Mouse (Mus musculus) hindbrain, postnatal 0 days (tissue): Measurements from ENCODE around the gene Tmem132b. TPM values are rescaled to one million over a fixed set of nuclear protein-coding genes. Genes with fewer than 3 reads are reported as not detected.
A peak's percentile ranks its signal among the peaks of the same experiment; 100 is the strongest.

Experiments used
- ATAC-seq: fragments of 200-750 bp; cut with Nextera tagmentation; 2 replicates; pipeline ENCODE4 v1.8.0; 2017; ENCODE audit warnings: mild to moderate bottlenecking, moderate TSS enrichment, moderate library complexity
- DNase-seq: peaks from one replicate; pipeline ENCODE4 v3.0.0-alpha.2; 2015; ENCODE audit warnings: low spot score
- H3K27ac ChIP-seq: fragments of 300-500 bp; sonication (generic); 2 replicates; pipeline ENCODE4 v1.5.1; 2014; ENCODE audit warnings: mild to moderate bottlenecking
- H3K27me3 ChIP-seq: fragments of 300-500 bp; sonication (generic); 2 replicates; pipeline ENCODE4 v1.6.1; 2014; ENCODE audit warnings: low read length, mixed read lengths; ENCODE audit not compliant: insufficient read depth
- H3K36me3 ChIP-seq: fragments of 300-500 bp; sonication (generic); 2 replicates; pipeline ENCODE4 v1.6.1; 2014; ENCODE audit warnings: low read length, mixed read lengths; ENCODE audit not compliant: insufficient read depth
- H3K4me1 ChIP-seq: fragments of 300-500 bp; sonication (generic); 2 replicates; pipeline ENCODE4 v1.6.1; 2014; ENCODE audit warnings: antibody characterized with exemption, low read length, mixed read lengths; ENCODE audit not compliant: insufficient read depth
- H3K4me2 ChIP-seq: fragments of 300-500 bp; sonication (generic); 2 replicates; pipeline ENCODE4 v1.6.1; 2014; ENCODE audit warnings: low read depth, mild to moderate bottlenecking, low read length, moderate library complexity, mixed read lengths
- H3K4me3 ChIP-seq: fragments of 300-500 bp; sonication (generic); 2 replicates; pipeline ENCODE4 v1.5.1; 2014; ENCODE audit warnings: low read length
- H3K9ac ChIP-seq: fragments of 300-500 bp; sonication (generic); replicated peaks from 2 replicates; pipeline ENCODE4 v1.6.1; 2014; ENCODE audit warnings: mild to moderate bottlenecking, low read length, moderate library complexity, mixed read lengths
- H3K9me3 ChIP-seq: fragments of 300-500 bp; sonication (generic); 2 replicates; pipeline ENCODE4 v1.6.1; 2016; ENCODE audit warnings: low read length, mixed read lengths
- CTCF ChIP-seq: IDR thresholded peaks from 2 replicates; pipeline ENCODE4 v1.5.1; 2016; ENCODE audit warnings: antibody characterized with exemption, control low read depth, low read depth
- WGBS: fragments of 180-500 bp; shearing (Covaris S2); extraction: QIAGEN DNeasy Blood & Tissue Kit; methylation state at CpG from one replicate; pipeline ENCODE4 v1.1.7; 2014; 5-methylcytosine and 5-hydroxymethylcytosine counted together
- polyA plus RNA-seq: library from polyadenylated mRNA; unstranded; fragments of >200 nt; fragmentation: Nextera tagmentation; extraction: Ambion mirVana; gene quantifications from 2 replicates; pipeline ENCODE4 v1.2.1, GENCODE M21; 2015
- total RNA-seq: library from RNA; depleted of rRNA; stranded (reverse); fragments of >200 nt; gene quantifications from 2 replicates; pipeline ENCODE4 v1.2.3, GENCODE M21; 2014

Tmem132b gene
- total and polyA plus RNA-seq, 2 experiments from 2014 or later, result 6.9 to 45.9 TPM

- Histone ChIP-seq H3K4me3 (no peak overlapping the region), H3K4me2 (no peak overlapping the region), H3K9ac (no peak overlapping the region), H3K9me3 (no peaks in the 10 kb centered on the region), H3K36me3 (no peaks in the 10 kb centered on the region), H3K27ac (no peak overlapping the region), H3K4me1 (peaks cover 7% of the 10 kb centered on the region; the same call in 1 of the 2 replicates), H3K27me3 (no peaks in the 10 kb centered on the region)
- ATAC-seq, result no peak
- WGBS, result 6% methylated on average over 3 of the region's 3 CpGs
- DNase-seq, result peak; percentile 87
- TF ChIP-seq CTCF, result peak; percentile 73
Measured at GRCm38 (mm10) chr5:125709160-125709559, 177.6 kb downstream of the Tmem132b start.

- no peak overlapping the region for H3K9ac ChIP-seq
- WGBS, result 83% methylated on average over 7 of the region's 7 CpGs
- no peaks in the 10 kb centered on the region for H3K36me3 ChIP-seq
- H3K27ac ChIP-seq, result no peak overlapping the region
- no peaks in the 10 kb centered on the region for H3K27me3 ChIP-seq
- no peak overlapping the region for H3K4me2 ChIP-seq
- peak; percentile 14; the same call in 1 of the 2 replicates for TF ChIP-seq CTCF
- H3K4me1 ChIP-seq, result no peaks in the 10 kb centered on the region
- H3K4me3 ChIP-seq, result no peak overlapping the region
- ATAC-seq (no peak), DNase-seq (no peak)
- 0 out of 2 replicates have a peak, but pooled peaks cover 4% of the 10 kb centered on the region for H3K9me3 ChIP-seq
Measured at GRCm38 (mm10) chr5:125726815-125727214, 195.2 kb downstream of the Tmem132b start.

- Histone ChIP-seq H3K36me3 (no peaks in the 10 kb centered on the region), H3K27ac (no peak overlapping the region), H3K4me2 (no peak overlapping the region), H3K9ac (no peak overlapping the region), H3K4me3 (no peak overlapping the region), H3K27me3 (no peaks in the 10 kb centered on the region), H3K9me3 (0 out of 2 replicates have a peak, but pooled peaks cover 4% of the 10 kb centered on the region), H3K4me1 (no peaks in the 10 kb centered on the region)
- DNase-seq (no peak), ATAC-seq (no peak)
- WGBS, result 83% methylated on average over 5 of the region's 5 CpGs
- peak; percentile 10; the same call in 1 of the 2 replicates for TF ChIP-seq CTCF
Measured at GRCm38 (mm10) chr5:125727436-125727835, 195.9 kb downstream of the Tmem132b start.

- 72% methylated on average over 9 of the region's 9 CpGs for WGBS
Measured at GRCm38 (mm10) chr5:125727936-125728335, 196.4 kb downstream of the Tmem132b start.

GRCm38 (mm10) chr5:125728521-125728920 is 196.9 kb downstream of the Tmem132b start:
- Histone ChIP-seq H3K4me1 (no peaks in the 10 kb centered on the region), H3K27ac (no peak overlapping the region), H3K9ac (no peak overlapping the region), H3K4me2 (no peak overlapping the region), H3K4me3 (no peak overlapping the region), H3K9me3 (0 out of 2 replicates have a peak, but pooled peaks cover 4% of the 10 kb centered on the region), H3K36me3 (no peaks in the 10 kb centered on the region), H3K27me3 (no peaks in the 10 kb centered on the region)
- WGBS, result 85% methylated on average over 3 of the region's 3 CpGs
- ATAC-seq, result no peak
- no peak for TF ChIP-seq CTCF
- no peak for DNase-seq

More at GRCm38 (mm10) chr5:125727936-125728335, 196.4 kb downstream of the Tmem132b start:
- ATAC-seq, result no peak
- TF ChIP-seq CTCF, result no peak
- no peak for DNase-seq
- Histone ChIP-seq H3K27ac (no peak overlapping the region), H3K4me1 (no peaks in the 10 kb centered on the region), H3K4me3 (no peak overlapping the region), H3K9ac (no peak overlapping the region), H3K9me3 (0 out of 2 replicates have a peak, but pooled peaks cover 4% of the 10 kb centered on the region), H3K27me3 (no peaks in the 10 kb centered on the region), H3K36me3 (no peaks in the 10 kb centered on the region), H3K4me2 (no peak overlapping the region)

GRCm38 (mm10) chr5:125733806-125734205 is 202.2 kb downstream of the Tmem132b start:
- Histone ChIP-seq H3K9me3 (no peaks in the 10 kb centered on the region), H3K9ac (no peak overlapping the region), H3K4me1 (no peaks in the 10 kb centered on the region), H3K4me2 (no peak overlapping the region), H3K36me3 (no peaks in the 10 kb centered on the region), H3K4me3 (no peak overlapping the region), H3K27ac (no peak overlapping the region), H3K27me3 (no peaks in the 10 kb centered on the region)
- peak; percentile 48 for TF ChIP-seq CTCF
- no peak for DNase-seq
- 96% methylated on average over 1 of the region's 1 CpGs for WGBS
- ATAC-seq, result no peak

GRCm38 (mm10) chr5:125737105-125737504 is 205.5 kb downstream of the Tmem132b start:
- Histone ChIP-seq H3K27ac (no peak overlapping the region), H3K27me3 (no peaks in the 10 kb centered on the region), H3K9me3 (no peaks in the 10 kb centered on the region), H3K4me3 (no peak overlapping the region), H3K36me3 (no peaks in the 10 kb centered on the region), H3K4me2 (no peak overlapping the region), H3K9ac (no peak overlapping the region), H3K4me1 (no peaks in the 10 kb centered on the region)
- 56% methylated on average over 9 of the region's 9 CpGs for WGBS
- ATAC-seq, result no peak
- no peak for TF ChIP-seq CTCF
- peak; percentile 15 for DNase-seq
